Mouse (Mus musculus) inflammation-experienced regulatory T-cells, adult 6 months (primary cell): ENCODE results near the gene Exoc3l2. TPM values are rescaled to one million over a fixed set of nuclear protein-coding genes. Genes with fewer than 3 reads are reported as not detected.
A peak's percentile ranks its signal among the peaks of the same experiment; 100 is the strongest.
"Not testable (repeated sequence)": the region's sequence is repeated elsewhere in the genome, so short reads cannot be mapped to it uniquely, and the experiment has no call there.

Experiments
- ATAC-seq: one replicate; pipeline ENCODE4 v1.8.0; 2017
- polyA plus RNA-seq, 3 experiments: library from polyadenylated mRNA; unstranded; fragments of 100-300 nt; shearing (Covaris generic); gene quantifications; one replicate each; pipeline ENCODE4 v1.2.1; 2017

Gene Exoc3l2
- polyA plus RNA-seq, 3 experiments from 2014 or later, result not detected

DNA sequence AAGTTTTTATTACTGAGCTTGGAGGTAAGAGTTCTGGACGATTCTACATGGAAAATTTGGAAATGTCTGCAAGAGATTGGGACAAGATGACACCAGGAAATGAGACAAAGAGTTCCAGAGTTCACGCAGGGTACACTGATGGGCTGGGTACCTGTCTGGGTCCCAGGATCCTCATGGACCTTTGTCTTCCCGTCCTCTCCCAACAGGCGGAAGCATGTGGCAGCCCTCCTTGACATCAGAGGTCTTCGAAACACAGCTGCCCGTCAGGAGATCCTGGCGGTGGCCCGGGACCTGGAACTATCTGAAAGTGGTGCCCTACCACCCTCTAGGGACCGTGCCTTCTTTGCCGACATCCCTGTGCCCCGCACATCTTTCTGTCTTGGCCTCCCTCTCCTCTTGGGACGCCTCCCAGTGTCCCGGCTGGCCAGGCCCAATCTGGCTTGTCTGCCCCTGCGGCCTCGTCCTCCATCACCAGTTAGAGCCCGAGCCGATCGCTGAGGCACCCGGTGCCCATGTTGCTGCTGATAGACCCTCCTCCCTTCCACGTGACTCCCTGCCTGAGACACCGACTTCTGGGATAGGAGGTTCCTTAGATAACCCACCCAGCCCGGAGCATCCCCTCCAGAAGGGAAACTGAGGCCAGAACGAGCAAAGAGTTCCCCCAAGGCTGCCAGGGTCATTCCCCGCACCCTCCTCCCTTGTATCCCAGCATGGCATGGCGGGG, 31.8 kb downstream of the Exoc3l2 start:
- ATAC-seq, result no peak

DNA sequence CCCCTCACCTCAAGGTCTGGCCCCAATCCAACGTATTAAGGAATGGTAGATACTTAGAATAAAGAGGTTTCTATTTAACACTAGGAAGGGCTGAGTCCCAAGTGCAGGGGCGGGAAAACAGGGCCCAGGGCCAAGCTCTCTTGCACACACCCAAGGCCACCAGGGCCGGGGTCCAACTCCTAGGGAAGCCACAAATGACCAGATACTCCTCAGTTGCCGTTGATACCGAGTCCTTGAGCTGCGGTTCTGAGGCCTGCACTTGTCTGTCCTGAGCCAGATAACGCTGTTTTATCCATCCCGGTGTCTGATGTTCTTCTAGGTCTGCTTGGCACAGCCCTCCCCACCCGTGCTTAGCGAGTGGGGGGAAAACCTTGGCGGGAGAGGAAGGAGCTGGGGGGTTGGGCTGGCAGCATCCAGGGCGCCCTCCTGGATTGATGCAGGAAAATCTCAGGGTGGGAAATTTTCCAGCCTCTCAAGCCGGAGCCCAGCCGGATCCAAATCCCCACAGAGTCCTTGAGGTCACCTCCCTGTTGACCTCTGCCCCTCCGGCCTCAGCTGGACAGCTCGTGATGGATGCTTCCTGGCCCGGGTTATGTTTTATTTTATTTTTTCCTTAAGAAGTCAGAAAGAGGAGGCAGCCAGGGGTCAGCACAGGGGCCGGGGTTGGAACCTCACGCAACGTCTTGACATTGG, 32.5 kb downstream of the Exoc3l2 start:
- ATAC-seq, result no peak

DNA sequence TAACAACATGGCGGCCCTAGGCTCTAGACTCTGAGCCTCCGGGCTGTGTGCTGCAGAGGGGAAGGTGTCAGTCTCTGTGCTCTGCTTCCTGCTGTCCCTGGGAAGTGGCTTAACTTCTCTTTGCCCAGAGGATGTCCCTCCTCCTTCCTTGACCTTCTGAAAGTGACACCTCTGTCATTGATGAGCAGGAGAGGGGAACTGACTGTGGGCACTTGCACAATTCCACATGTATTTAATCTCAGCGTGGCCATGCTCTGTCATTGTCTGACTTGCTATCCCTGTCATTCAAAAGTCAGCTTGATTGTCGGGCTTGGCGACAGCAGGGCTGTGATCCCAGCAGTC, 33.1 kb downstream of the Exoc3l2 start:
- ATAC-seq, result no peak

DNA sequence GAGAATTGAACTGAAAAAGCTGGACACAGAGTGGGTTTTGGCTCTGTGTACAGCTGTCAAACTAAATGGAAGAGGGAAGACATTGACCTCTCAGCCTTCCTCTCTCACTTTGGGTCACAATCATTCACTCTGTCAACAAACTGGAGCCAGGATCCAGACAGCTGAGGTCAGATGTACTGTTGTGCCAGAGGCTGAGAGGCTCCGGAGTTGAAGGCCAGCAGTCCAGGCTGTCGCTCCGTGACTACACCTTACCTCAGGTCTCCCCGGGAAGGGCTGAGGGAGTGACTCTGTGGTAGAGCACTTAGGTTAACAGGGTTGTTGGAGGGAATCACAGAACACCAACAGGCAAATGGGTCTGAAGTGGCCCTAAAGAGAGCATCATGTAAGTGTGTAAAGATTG, 35.2 kb downstream of the Exoc3l2 start:
- no peak for ATAC-seq

DNA sequence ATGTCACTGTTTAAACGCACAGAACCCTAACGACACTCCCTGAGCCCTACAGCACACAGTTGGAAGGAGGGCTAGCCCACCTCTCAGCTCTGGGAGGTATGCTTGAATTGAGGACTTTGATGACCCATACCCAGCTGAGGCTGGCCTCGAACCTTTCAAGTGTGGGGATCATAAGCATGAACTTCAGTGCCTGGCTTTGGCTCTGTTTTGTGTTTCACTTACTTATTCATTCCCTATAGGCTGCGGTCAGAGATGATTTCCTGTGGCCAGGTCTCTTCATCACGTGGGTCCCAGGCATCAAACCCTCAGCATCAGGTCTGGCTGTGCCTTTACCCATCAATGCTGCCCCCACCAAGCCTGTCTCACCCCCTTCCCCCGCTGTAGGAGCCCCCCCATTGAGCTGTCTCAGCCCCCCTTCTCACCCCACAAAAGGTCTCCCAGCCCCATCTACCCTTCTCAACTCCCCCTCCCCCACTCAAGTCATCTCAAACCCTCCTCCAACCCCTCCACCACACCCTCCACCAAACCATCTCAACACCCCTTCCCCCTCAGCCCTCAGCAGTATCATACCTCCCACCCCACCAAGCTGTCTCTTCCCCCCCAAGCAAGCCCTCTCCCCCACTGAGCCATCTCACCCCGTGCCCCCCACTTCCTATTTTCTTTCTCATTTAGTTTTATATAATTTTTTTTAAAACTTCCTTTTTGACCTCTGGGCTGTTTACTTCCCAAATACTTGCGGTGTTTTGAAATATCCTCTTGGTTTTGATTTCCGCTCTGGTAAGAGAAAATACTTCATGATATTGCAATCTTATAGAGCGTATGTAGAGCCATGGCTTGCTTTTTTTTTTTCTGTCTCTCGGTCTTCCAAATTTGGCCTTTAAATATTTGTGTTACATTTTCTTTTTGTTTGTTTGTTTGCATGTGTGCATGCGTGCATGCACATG, 37.6 kb downstream of the Exoc3l2 start:
- ATAC-seq, result no peak

DNA sequence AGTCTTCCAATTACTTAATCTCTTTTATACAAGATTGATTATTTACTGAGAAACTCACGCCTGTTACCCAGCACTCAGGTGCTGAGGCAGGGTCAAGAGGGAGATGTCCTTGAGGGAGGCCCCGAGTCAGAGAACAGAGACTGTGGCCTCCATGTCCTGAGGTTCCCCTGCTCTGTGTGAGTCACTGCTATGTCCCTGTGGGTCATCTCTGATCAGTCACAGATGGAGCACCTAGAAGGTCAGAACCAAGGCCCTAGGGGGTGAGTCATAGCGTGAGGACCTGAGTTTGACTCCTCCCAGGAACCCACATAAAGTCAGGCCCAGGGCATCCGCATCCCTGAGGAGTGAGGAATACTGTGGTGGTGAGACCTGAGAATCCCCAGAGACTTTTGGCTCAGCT, 38.5 kb downstream of the Exoc3l2 start:
- ATAC-seq, result no peak

DNA sequence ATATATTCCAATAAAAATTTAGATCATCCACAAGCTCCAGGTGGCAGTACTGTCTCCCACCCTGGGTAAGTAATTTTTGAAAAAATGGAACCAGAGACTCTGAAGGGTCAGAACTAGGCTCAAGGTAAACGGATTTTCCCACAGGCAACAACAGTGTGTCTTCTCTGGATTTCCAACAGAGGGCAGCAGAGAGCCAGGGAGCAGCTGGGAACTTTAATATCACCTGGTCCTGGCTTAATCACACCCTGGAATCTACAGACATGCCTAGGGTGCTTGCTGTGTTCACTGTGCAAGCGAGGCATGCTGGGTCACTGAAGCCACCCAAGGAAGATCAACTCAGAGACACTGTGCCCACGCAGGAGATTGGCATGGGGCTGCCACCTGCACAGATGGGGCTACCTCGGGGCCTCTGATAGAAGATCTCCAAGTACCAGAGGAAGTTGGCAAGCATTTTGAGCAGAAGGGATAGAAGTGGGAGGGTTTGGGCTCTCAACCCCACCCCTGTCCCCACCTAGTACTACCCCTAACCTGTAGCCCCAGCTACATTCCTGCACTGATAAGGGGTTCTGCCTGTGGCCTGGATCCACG, 40.4 kb downstream of the Exoc3l2 start:
- no peak for ATAC-seq

DNA sequence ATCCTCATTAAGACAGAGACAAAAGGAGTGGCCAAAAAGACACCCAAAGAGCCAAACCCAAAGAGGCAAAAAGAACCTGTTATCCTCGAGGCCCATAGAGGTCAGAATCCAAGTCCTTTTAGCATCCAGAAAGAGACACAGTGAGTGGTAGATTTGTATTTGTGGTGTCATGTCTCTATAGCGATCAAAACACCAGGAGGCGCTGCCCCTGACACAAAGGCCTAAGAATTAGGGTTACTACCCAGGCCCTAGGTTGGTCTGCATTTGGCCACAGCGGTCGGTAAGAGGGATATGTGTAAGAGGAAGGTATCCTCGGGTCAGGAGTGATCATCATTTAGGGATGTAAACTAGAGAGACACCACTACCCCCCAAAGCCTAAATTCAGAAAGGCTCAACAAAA, 43.2 kb downstream of the Exoc3l2 start:
- no peak for ATAC-seq

DNA sequence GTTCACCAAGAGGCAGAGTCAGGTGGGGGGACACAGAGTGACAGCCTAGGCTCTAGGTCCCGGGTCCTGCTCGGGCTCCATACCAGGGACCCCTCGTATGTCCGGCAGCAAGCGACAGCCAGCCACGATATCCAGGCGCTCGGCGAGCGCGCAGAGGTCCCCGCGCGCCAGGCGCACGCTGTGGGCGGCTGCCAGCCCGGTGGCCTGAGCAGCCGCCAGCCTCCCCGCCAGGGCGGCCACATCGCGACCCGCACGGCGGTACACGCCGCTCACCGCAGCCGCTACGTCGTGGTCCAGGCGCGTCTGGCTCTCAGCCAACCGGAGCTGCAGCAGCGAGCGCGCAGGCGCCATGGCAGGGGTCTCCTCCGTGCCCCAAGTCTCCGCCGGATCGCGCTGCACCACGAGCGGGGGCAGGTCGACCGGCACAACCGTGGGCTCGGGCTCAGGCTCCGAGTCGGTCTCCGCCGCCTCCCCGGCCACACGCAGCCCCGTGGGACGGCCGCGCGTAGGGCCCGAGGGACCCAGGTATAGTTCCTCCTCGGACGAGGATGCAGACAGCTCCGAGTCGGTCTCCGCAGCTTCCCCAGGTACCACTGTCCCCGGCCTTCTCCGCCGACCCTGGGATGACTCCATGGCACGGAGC, 44.0 kb downstream of the Exoc3l2 start:
- ATAC-seq, result no peak

DNA sequence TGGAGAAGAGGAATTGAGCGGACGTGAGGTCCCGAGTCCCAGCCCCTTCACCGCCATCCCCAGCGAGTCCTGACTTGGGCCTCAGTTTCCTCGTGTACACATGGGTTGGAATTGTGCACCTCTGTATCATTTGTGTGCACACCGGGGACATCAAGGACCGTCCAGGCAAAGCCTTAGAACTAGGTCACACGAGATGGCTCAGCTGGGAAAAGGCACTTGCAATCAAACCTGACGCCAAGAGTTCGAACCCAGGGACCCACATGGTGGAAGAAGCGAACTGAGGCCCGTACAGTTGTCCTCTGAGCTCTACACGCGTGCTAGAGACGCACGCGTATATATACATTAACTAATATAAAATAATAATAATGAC, 44.5 kb downstream of the Exoc3l2 start:
- ATAC-seq, result no peak

DNA sequence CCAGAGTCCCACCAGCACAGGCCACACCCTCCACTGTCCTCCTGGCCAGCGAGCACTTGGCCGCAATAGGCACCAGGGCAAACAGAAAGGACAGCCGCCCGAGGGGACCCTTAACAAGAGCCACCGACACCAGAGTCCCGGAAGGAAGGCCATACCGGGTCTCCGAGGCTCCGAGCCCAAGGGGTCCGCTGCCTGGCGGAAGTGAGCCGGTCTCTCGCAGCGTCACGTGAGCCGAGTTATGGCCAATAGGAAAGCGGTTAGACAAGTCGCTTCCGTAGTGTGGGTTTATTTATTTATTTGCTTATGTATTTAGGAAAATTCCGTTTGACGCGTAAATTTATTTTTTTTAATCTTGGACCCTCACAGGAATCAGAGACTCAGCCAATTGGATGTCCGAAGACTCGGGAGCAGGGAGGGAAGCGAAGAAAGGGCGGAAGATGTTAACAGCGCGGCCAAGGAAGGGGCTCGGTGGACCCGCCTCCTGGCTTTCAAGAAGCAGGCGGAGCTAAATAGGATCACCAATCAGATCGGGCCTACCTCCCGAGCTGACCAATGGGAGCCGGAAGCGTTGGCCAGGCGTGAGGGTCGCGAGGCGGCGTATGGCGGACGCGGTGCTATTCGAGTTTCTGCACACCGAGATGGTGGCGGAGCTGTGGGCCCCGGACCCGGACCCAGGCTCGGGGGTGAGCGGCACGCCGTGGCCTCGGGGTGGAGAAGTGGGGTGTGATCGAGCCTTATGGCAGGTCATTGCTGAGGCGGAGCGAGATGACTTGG, 45.2 kb downstream of the Exoc3l2 start, which contains the start of the genes Bloc1s3 and Trappc6a:
Gene Bloc1s3 (minus strand): TSS at position 218 of the 774 bp plus-strand sequence.
Gene Trappc6a (plus strand): TSS at position 246 of the 774 bp plus-strand sequence.
- ATAC-seq, result peak; percentile 90

DNA sequence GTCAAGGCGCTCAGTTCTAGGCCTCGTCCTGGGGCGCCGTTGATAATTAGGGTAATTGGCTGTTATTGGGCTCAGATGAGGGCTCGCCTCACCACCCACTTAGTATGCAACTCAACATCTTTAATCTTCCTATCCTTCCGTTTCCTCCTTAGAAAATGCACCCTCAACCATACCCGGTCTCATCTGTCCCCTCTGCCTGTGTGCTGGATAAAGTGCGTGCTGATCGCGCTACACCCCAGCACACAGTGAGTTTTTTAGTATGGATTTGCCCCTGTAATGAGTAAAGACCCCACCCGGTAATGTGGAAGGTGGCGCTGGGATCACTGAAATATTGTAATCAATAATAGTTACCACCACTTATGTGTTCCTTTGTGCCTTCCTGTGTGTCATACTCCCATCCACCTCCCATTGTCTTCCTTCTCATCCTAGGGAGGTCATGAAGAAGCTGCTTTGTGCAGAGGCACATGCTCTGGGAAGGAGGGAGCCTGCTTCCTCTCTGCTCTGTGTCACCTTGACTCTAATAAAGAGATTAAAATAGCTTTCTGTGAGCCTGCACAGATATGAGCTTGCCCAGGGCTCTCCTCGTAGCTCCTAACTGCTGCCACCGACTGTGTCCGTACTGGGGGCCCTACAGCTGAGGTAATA, 45.9 kb downstream of the Exoc3l2 start:
- peak; percentile 36 for ATAC-seq

DNA sequence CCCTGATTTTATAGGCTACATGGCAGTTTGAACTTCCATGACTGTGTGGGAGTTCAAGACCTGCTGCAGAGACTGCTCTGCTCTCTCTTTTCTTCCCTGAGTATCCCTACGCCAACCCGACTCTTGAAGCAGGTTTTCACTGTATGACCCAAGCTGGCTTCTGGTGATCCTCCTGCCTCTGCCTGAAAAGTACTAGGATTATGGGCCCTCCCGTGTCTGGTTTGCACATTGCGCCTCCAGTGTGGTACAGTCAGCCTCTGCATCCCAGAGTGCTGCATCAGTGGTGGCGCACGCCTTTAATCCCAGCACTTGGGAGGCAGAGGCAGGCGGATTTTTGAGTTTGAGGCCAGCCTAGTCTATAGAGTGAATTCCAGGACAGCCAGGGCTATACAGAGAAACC, 46.7 kb downstream of the Exoc3l2 start:
- ATAC-seq, result no peak

DNA sequence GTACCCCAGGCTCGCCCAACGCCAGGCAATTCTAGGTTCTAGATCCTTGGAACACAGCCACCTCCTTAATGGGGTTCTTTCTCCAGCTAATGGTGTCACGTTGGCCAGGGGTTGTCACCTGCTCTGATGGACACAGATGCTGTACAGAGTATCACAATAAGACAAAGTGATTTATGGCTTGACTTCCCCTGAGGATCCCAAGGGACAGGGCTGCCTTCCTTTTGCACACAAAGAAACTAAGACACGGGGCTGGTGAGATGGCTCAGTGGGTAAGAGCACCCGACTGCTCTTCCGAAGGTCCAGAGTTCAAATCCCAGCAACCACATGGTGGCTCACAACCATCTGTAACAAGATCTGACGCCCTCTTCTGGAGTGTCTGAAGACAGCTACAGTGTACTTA, 48.8 kb downstream of the Exoc3l2 start:
- ATAC-seq, result not testable (repeated sequence)

DNA sequence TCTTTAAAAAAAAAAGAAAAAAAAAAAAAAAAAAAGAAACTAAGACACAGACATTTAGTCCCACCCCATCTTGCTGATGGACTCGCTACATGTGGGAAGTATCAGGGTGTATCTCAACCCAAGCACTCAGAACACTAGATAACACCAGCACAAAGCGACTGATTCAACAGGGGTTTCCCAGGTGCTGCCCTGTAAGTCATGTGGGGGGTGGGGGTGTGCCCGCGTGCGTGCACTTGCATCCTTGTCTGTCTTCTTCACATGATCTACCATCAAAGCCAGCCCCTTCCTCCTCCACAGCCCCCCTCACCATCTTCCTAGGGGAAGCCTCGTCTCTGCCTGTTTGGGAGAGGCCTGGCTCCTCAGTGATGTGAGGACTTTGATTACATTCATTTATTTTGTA, 49.2 kb downstream of the Exoc3l2 start:
- ATAC-seq, result no peak

DNA sequence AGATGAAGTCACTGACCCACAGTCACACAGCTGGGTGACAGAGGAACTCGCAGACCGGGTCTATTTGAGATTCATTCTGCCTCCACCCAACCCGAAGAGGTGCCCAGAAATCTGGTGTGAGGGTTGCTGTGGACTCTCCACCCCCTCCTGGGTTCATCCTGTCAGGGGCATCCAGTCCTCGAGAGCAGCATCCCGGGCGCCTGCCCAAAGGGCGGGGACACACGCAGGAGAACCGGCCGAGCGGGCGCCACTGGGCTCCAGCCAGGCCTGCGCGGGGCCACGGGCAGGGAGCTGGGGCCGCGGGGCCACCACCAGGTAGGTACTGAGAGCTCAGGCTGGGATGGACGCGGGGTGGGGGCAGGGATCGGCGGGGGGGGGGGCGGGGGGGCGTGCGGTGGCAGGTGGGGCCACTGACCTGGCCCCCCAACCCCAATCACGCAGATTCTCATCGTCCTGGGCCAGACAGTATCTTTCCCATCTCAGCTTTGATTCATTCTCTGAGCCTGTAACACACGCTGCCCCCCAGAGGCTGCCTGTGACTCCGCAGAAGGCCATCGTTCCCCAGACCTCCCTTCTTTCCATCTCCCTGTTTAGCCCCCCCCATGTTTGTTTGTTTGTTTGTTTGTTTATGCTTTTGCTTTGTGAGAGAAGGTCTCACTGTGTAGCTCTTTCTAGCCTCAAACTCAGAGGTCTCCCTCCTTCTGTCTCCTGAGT, 54.7 kb downstream of the Exoc3l2 start, which contains the start of gene Nkpd1:
Gene Nkpd1 (plus strand): TSS at position 187 of the 714 bp plus-strand sequence.
- no peak for ATAC-seq

DNA sequence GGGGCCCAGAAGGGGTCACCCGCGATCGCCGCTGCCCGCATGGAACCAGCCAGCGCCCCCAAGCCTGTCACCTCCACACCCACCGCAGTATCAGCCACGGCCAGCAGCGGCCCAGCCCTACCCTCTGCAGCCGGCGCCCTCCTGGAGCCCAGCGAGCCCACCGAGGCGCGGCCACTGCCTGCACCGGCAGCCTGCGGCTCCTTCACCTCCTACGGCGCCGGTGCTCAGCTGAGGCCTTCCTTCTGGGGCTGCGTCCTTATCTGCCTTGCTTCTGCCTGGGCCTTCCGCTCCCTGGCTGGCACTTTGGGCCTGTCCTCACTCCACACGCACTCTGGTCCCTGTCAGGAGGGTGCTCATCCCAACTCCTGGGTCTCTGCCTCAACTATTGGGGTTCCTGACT, 56.9 kb downstream of the Exoc3l2 start:
- no peak for ATAC-seq

DNA sequence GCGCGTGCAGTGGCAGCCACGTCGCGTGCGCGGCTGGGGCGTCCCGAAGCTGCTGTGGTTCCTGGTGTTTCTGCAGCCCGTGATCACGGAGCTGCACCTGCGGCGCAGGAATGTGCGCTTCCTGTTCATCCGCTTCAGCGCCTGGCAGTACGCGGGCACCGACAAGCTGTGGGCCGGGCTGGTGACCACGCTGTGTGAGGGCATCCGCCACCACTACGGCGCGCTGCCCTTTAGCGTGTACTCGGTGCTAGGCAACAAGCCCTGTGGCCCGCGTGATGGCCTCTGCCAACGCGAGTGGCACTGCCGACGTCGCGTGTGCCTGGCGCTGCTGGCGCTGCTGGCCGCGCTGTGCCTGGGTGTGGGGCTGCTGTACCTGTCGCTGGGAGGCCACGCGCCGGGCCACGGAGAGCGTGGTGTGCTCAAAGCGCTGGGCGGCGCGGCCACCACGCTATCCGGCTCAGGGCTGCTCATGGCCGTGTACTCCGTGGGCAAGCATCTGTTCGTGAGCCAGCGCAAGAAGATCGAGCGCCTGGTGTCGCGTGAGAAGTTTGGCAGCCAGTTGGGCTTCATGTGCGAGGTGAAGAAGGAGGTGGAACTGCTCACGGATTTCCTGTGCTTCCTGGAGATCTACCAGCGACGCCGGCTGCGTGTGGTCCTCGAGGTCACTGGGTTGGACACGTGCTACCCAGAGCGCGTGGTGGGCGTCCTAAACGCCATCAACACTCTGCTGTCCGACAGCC, 60.1 kb downstream of the Exoc3l2 start:
- ATAC-seq, result no peak

DNA sequence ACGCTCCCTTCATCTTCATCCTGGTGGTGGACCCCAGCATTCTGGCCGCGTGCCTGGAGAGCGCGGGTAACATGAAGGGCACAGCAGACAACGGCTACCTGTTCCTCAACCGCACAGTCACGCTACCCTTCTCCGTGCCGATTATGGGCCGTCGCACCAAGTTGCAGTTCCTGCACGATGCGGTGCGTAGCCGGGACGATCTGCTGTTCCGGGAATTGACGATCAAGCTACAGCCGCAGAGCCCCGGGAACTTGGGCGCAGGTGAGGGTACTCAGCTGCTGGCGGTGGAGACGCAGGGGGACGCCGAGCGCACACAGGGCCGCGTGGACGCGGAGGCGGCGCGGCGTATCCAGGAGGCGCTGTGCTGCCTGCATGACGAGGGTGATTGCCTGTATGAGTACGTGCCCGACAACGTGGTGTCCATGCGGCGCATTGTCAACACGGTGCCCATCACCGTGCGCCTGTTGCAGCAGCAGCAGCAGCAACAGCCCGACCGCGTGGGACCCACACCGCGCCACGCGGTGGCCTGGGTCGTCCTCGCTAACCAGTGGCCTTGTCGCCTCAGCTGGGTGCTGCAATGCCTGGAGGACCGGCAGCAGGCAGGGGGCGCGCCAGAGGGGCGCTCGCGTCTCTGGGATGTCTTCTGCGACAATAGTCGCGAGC, 60.8 kb downstream of the Exoc3l2 start:
- no peak for ATAC-seq
